Mouse (Mus musculus): ENCODE results near the gene Mink1. TPM values are rescaled to one million over a fixed set of nuclear protein-coding genes. Genes with fewer than 3 reads are reported as not detected.

The Mink1 gene
- total and polyA plus RNA-seq, 2 experiments = 11.0 to 51.4 TPM

DNA sequence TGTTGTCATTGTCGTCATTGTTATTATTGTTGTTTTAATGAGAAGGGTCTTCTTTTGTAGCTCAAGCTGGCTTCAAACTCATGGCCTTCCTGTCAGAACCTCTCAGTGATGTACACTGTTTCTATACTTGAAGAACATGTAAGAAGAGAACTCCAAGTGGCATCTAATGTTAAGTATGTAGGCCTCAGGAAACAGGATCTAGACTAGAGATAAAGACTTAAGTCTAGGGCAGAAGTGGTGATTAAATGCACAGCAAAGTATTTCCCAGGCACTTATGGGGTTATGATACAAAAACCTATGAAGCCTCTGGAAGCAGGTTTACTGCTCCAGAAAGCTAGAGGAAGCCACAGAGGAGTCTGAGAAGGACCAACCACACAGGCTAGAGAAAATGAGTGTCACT, 75.6 kb downstream of the Mink1 start:
- H3K4me1 ChIP-seq (ENCODE audit: control insufficient read depth, insufficient read depth, low read length) = no peaks in the 10 kb centered on the region; the same call in 1 of the 2 replicates
- TF ChIP-seq CTCF (IDR thresholded peaks at IDR 0.05; ENCODE audit: low read depth, low read length) (no peak), POLR2A (IDR thresholded peaks at IDR 0.05; ENCODE audit: extremely low read depth, insufficient read depth, low read length) (no peak)
- no peak for DNase-seq (ENCODE audit: extremely low read depth, low read depth, low spot score)
- no peaks in the 10 kb centered on the region for H3K27me3 ChIP-seq (ENCODE audit: control insufficient read depth, insufficient read depth, low read length)
- 85% methylated on average over 1 of the region's 1 CpGs for WGBS
- no peaks in the 10 kb centered on the region for H3K36me3 ChIP-seq (ENCODE audit: control insufficient read depth, insufficient read depth, low read length)
- no peak overlapping the region for H3K4me3 ChIP-seq (ENCODE audit: insufficient read depth, low read depth, low read length)
- H3K9ac ChIP-seq (ENCODE audit: low read depth, low read length) = no peak overlapping the region
- H3K27ac ChIP-seq (replicated peaks; ENCODE audit: insufficient read depth, low read depth, low read length) = no peak overlapping the region; the same call in 1 of the 2 replicates
- no peaks in the 10 kb centered on the region for H3K79me2 ChIP-seq (ENCODE audit: control insufficient read depth, insufficient read depth, low read length)

DNA sequence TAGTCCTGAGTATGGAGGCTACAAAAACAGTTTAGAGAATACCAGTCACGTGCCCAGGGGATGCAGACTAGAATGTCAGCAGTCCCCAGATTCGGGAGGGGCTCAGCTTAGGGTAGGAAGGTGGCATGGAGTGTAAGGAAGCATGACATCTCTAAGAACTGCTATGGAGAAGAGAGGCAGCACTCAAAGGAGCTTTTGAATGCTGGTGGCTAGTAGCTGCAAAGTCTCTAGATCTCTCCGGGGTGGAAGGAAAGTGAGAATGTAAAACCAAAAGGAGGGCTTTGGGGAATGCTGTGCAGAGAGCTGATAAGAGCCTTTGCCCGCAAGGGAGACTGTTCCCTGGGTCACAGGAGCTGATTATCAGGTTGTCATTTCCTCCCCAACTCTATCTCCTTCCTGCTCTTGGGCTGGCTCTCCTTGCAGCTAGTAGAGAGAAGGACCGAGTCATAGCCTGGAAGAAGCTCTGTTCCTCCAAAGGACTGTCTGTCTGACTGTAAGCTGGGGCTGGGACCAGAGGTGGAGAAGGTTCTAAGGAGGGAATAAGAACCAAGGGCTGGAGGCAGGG, 76.1 kb downstream of the Mink1 start, which contains the start of gene Gp1ba:
Gene Gp1ba, plus strand, starts transcription at position 409 of the 565 bp plus-strand sequence.
- no peaks in the 10 kb centered on the region for H3K79me2 ChIP-seq (ENCODE audit: control insufficient read depth, insufficient read depth, low read length)
- no peak for DNase-seq (ENCODE audit: extremely low read depth, low read depth, low spot score)
- no peak within 1 kb of the TSS; the same call in 1 of the 2 replicates for H3K27ac ChIP-seq (replicated peaks; ENCODE audit: insufficient read depth, low read depth, low read length)
- H3K27me3 ChIP-seq (ENCODE audit: control insufficient read depth, insufficient read depth, low read length) = no peaks in the 10 kb centered on the region
- 39% methylated on average over 5 of the region's 5 CpGs for WGBS
- no peak within 1 kb of the TSS for H3K4me3 ChIP-seq (ENCODE audit: insufficient read depth, low read depth, low read length)
- no peak for TF ChIP-seq CTCF (IDR thresholded peaks at IDR 0.05; ENCODE audit: low read depth, low read length)
- no peak for TF ChIP-seq POLR2A (IDR thresholded peaks at IDR 0.05; ENCODE audit: extremely low read depth, insufficient read depth, low read length)
- no peaks in the 10 kb centered on the region for H3K36me3 ChIP-seq (ENCODE audit: control insufficient read depth, insufficient read depth, low read length)
- H3K4me1 ChIP-seq (ENCODE audit: control insufficient read depth, insufficient read depth, low read length) = no peaks in the 10 kb centered on the region; the same call in 1 of the 2 replicates
- H3K9ac ChIP-seq (ENCODE audit: low read depth, low read length) = no peak within 1 kb of the TSS

DNA sequence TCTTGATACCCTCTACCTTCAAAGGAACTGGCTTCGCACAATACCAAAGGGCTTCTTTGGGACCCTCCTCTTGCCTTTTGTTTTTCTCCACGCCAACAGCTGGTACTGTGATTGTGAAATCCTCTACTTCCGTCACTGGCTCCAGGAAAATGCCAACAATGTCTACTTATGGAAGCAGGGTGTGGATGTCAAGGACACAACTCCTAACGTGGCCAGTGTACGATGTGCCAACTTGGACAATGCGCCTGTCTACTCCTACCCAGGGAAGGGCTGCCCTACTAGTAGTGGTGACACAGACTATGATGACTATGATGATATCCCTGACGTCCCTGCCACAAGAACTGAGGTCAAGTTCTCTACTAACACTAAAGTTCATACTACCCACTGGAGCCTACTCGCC, 77.3 kb downstream of the Mink1 start:
- whole genome bisulfite sequencing = 59% methylated on average over 8 of the region's 8 CpGs
- no peak for TF ChIP-seq CTCF (IDR thresholded peaks at IDR 0.05; ENCODE audit: low read depth, low read length)
- TF ChIP-seq POLR2A (IDR thresholded peaks at IDR 0.05; ENCODE audit: extremely low read depth, insufficient read depth, low read length) = no peak
- Histone ChIP-seq H3K4me1 (ENCODE audit: control insufficient read depth, insufficient read depth, low read length) (no peaks in the 10 kb centered on the region; the same call in 1 of the 2 replicates), H3K9ac (ENCODE audit: low read depth, low read length) (no peak overlapping the region), H3K27ac (replicated peaks; ENCODE audit: insufficient read depth, low read depth, low read length) (no peak overlapping the region), H3K4me3 (ENCODE audit: insufficient read depth, low read depth, low read length) (no peak overlapping the region), H3K27me3 (ENCODE audit: control insufficient read depth, insufficient read depth, low read length) (no peaks in the 10 kb centered on the region), H3K36me3 (ENCODE audit: control insufficient read depth, insufficient read depth, low read length) (peaks cover 2% of the 10 kb centered on the region; the same call in 1 of the 2 replicates), H3K79me2 (ENCODE audit: control insufficient read depth, insufficient read depth, low read length) (no peaks in the 10 kb centered on the region)
- no peak for DNase-seq (ENCODE audit: extremely low read depth, low read depth, low spot score)

- Histone ChIP-seq H3K4me3 (ENCODE audit: insufficient read depth, low read depth, low read length) (no peak overlapping the region), H3K36me3 (ENCODE audit: control insufficient read depth, insufficient read depth, low read length) (peaks cover 2% of the 10 kb centered on the region; the same call in 1 of the 2 replicates), H3K4me1 (ENCODE audit: control insufficient read depth, insufficient read depth, low read length) (peaks cover 6% of the 10 kb centered on the region), H3K9ac (ENCODE audit: low read depth, low read length) (no peak overlapping the region), H3K79me2 (ENCODE audit: control insufficient read depth, insufficient read depth, low read length) (no peaks in the 10 kb centered on the region; the same call in 1 of the 2 replicates), H3K27me3 (ENCODE audit: control insufficient read depth, insufficient read depth, low read length) (no peaks in the 10 kb centered on the region), H3K27ac (replicated peaks; ENCODE audit: insufficient read depth, low read depth, low read length) (no peak overlapping the region)
- TF ChIP-seq POLR2A (IDR thresholded peaks at IDR 0.05; ENCODE audit: extremely low read depth, insufficient read depth, low read length) = no peak
- no peak for TF ChIP-seq CTCF (IDR thresholded peaks at IDR 0.05; ENCODE audit: low read depth, low read length)
- 71% methylated on average over 7 of the region's 7 CpGs for WGBS
- DNase-seq (ENCODE audit: extremely low read depth, low read depth, low spot score) = no peak
These were observed 78.6 kb downstream of the Mink1 start for GRCm38 (mm10) chr11:70641241-70641640.

GRCm38 (mm10) chr11:70643051-70643450, 80.4 kb downstream of the Mink1 start:
- no peak for TF ChIP-seq CTCF (IDR thresholded peaks at IDR 0.05; ENCODE audit: low read depth, low read length)
- no peak for TF ChIP-seq POLR2A (IDR thresholded peaks at IDR 0.05; ENCODE audit: extremely low read depth, insufficient read depth, low read length)
- WGBS = 81% methylated on average over 6 of the region's 6 CpGs
- no peak overlapping the region for H3K4me3 ChIP-seq (ENCODE audit: insufficient read depth, low read depth, low read length)
- peaks cover 8% of the 10 kb centered on the region for H3K4me1 ChIP-seq (ENCODE audit: control insufficient read depth, insufficient read depth, low read length)
- H3K9ac ChIP-seq (ENCODE audit: low read depth, low read length) = no peak overlapping the region
- no peak overlapping the region for H3K27ac ChIP-seq (replicated peaks; ENCODE audit: insufficient read depth, low read depth, low read length)
- no peaks in the 10 kb centered on the region for H3K27me3 ChIP-seq (ENCODE audit: control insufficient read depth, insufficient read depth, low read length)
- peaks cover 2% of the 10 kb centered on the region; the same call in 1 of the 2 replicates for H3K36me3 ChIP-seq (ENCODE audit: control insufficient read depth, insufficient read depth, low read length)
- H3K79me2 ChIP-seq (ENCODE audit: control insufficient read depth, insufficient read depth, low read length) = peaks cover 10% of the 10 kb centered on the region; the same call in 1 of the 2 replicates
- DNase-seq (ENCODE audit: extremely low read depth, low read depth, low spot score) = no peak

DNA sequence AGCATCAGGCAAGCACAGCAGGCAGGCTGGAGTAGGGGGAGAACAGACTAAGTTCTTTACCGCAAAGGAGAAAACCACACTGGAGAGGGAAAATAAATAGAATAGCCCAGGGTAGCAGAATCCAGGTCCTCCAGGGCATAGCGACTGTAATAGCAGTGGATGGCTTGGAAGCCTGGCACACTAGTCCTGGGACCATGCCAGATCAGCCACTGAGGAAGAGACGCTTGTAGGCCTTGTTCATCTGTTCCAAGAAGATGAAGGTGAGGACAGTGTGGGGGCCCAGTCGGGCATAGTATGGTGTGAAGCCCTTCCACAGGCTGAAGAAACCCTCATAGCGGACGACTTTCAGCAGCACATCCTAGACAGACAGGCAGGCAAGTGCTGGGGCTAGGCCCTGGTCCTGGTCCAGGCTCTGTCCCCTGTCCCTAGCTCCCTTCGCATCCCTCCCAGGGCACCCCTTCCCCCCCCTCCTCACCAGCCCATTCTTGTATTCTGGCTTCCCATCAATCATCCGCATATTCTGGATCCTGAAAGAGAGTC, 82.0 kb downstream of the Mink1 start:
- Histone ChIP-seq H3K4me1 (ENCODE audit: control insufficient read depth, insufficient read depth, low read length) (peaks cover 18% of the 10 kb centered on the region), H3K27ac (replicated peaks; ENCODE audit: insufficient read depth, low read depth, low read length) (no peak overlapping the region), H3K79me2 (ENCODE audit: control insufficient read depth, insufficient read depth, low read length) (peaks cover 17% of the 10 kb centered on the region; the same call in 1 of the 2 replicates), H3K27me3 (ENCODE audit: control insufficient read depth, insufficient read depth, low read length) (no peaks in the 10 kb centered on the region), H3K36me3 (ENCODE audit: control insufficient read depth, insufficient read depth, low read length) (peaks cover 8% of the 10 kb centered on the region; the same call in 1 of the 2 replicates), H3K9ac (ENCODE audit: low read depth, low read length) (no peak overlapping the region), H3K4me3 (ENCODE audit: insufficient read depth, low read depth, low read length) (no peak overlapping the region)
- 91% methylated on average over 8 of the region's 8 CpGs for WGBS
- TF ChIP-seq CTCF (IDR thresholded peaks at IDR 0.05; ENCODE audit: low read depth, low read length) = no peak
- TF ChIP-seq POLR2A (IDR thresholded peaks at IDR 0.05; ENCODE audit: extremely low read depth, insufficient read depth, low read length) = no peak
- DNase-seq (ENCODE audit: extremely low read depth, low read depth, low spot score) = no peak
